In the genomic region with DNA sequence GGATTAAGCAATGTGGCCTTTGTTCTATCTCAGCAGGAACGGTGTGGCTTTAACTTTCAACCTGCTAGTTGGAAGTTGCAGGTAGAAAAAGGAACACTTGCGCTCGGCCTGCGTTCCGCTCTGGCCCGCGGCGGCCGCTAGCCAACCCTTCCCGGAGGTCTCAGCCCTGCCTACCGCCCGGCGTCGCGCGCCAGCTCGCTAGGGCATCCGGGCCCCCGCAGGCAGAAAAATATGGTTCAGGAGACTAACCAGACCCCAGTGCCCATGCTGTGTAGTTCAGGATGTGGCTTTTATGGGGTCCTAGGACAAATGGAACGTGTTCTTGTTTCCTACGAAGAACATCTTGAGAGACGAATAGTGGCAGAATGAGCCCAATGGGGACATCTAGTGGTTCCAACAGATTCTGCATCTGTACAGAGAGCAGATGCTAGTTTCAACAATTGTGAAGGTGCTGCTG, we compare ENCODE assay signal across 8 mouse cellular contexts. TPM values are rescaled to one million over a fixed set of nuclear protein-coding genes. Genes with fewer than 3 reads are reported as not detected.
DNase-seq lines count a peak whose midpoint lies in the region; ATAC-seq and TF ChIP-seq lines count a peak whose summit lies in the region.

No protein-coding gene starts in this region.

- H3K4me3 ChIP-seq in thymus, adult 2 months (ENCODE audit: control insufficient read depth, insufficient read depth, low read length), result peak overlapping the region; percentile 29
- H3K4me3 ChIP-seq in limb, embryonic 11.5 days (ENCODE audit: low read depth, low read length), result peak overlapping the region; percentile 39
- peak overlapping the region; percentile 52 for H3K4me3 ChIP-seq in midbrain, embryonic 13.5 days (replicated peaks)

- no peak for TF ChIP-seq CTCF in thymus, adult 2 months (IDR thresholded peaks at IDR 0.05; ENCODE audit: borderline replicate concordance, control insufficient read depth, extremely low read depth, insufficient read depth, low read length, poor library complexity)

- ATAC-seq in limb, embryonic 11.5 days (ENCODE audit: insufficient number of reproducible peaks, low FRiP score, low TSS enrichment, low read depth), result peak; percentile 86
- ATAC-seq in midbrain, embryonic 13.5 days, result peak; percentile 95

- no peaks in the 10 kb centered on the region for H3K9me3 ChIP-seq in limb, embryonic 11.5 days (ENCODE audit: control insufficient read depth, low read length)
- no peaks in the 10 kb centered on the region for H3K9me3 ChIP-seq in midbrain, embryonic 13.5 days

- H3K27ac ChIP-seq in thymus, adult 2 months (ENCODE audit: control insufficient read depth, insufficient read depth, low read length), result no peak overlapping the region
- H3K27ac ChIP-seq in limb, embryonic 11.5 days (replicated peaks; ENCODE audit: low read depth, low read length), result no peak overlapping the region
- no peak overlapping the region for H3K27ac ChIP-seq in midbrain, embryonic 13.5 days

- H3K27me3 ChIP-seq in thymus, adult 2 months (ENCODE audit: control insufficient read depth, insufficient read depth, low read length), result no peaks in the 10 kb centered on the region
- H3K27me3 ChIP-seq in limb, embryonic 11.5 days (ENCODE audit: control insufficient read depth, insufficient read depth, low read length), result no peaks in the 10 kb centered on the region
- H3K27me3 ChIP-seq in midbrain, embryonic 13.5 days, result no peaks in the 10 kb centered on the region; the same call in 1 of the 2 replicates
- H3K27me3 ChIP-seq in splenic B cell, adult 2 months (ENCODE audit: control insufficient read depth, insufficient read depth, low read length, poor library complexity, severe bottlenecking), result no peaks in the 10 kb centered on the region; the same call in 1 of the 2 replicates

- H3K4me2 ChIP-seq in limb, embryonic 11.5 days (ENCODE audit: low read depth, severe bottlenecking), result peak overlapping the region; percentile 59
- peak overlapping the region; percentile 83 for H3K4me2 ChIP-seq in midbrain, embryonic 13.5 days (replicated peaks)

- peak; percentile 14 for DNase-seq in thymus, adult 2 months
- no peak for DNase-seq in thymus, adult 18-20 months
- peak; percentile 23 to 42 for DNase-seq in cerebellum, postnatal 4 days (ENCODE audit: low spot score in 2 of 2)
- peak; percentile 18 to 26 for DNase-seq in gastrocnemius, postnatal 4 days (ENCODE audit: low spot score in 2 of 2)
- DNase-seq in kidney, adult 8-10 months, result peak; percentile 32 to 34
- peak; percentile 81 for DNase-seq in limb, embryonic 11.5 days (ENCODE audit: low spot score)
- peak; percentile 60 for DNase-seq in splenic B cell, adult 2 months (ENCODE audit: low read depth, low spot score)

- no peaks in the 10 kb centered on the region for H3K4me1 ChIP-seq in thymus, adult 2 months (replicated peaks; ENCODE audit: control insufficient read depth, insufficient read depth, low read length)
- H3K4me1 ChIP-seq in limb, embryonic 11.5 days (ENCODE audit: control insufficient read depth, insufficient read depth, low read length), result no peaks in the 10 kb centered on the region
- H3K4me1 ChIP-seq in midbrain, embryonic 13.5 days (replicated peaks), result no peaks in the 10 kb centered on the region

- H3K36me3 ChIP-seq in thymus, adult 2 months (ENCODE audit: control insufficient read depth, insufficient read depth, low read length), result no peaks in the 10 kb centered on the region
- H3K36me3 ChIP-seq in limb, embryonic 11.5 days (ENCODE audit: control insufficient read depth, insufficient read depth, low read length), result no peaks in the 10 kb centered on the region
- H3K36me3 ChIP-seq in midbrain, embryonic 13.5 days, result no peaks in the 10 kb centered on the region
- no peaks in the 10 kb centered on the region for H3K36me3 ChIP-seq in splenic B cell, adult 2 months (ENCODE audit: control insufficient read depth, insufficient read depth, low read length, poor library complexity, severe bottlenecking)

- WGBS in thymus, adult 2 months, result 2% methylated on average over 22 of the region's 22 CpGs
- WGBS in limb, embryonic 11.5 days, result under 1% methylated on average over 22 of the region's 22 CpGs
- WGBS in midbrain, embryonic 13.5 days, result under 1% methylated on average over 22 of the region's 22 CpGs

- no peak for TF ChIP-seq POLR2A in thymus, adult 2 months (IDR thresholded peaks at IDR 0.05; ENCODE audit: control insufficient read depth, extremely low read depth, insufficient read depth, low read length, poor library complexity)

- peak overlapping the region; percentile 70 for H3K9ac ChIP-seq in limb, embryonic 11.5 days (ENCODE audit: low read length)
- H3K9ac ChIP-seq in midbrain, embryonic 13.5 days (replicated peaks), result peak overlapping the region; percentile 76

RNA-seq across cellular contexts. Expression of gene Gm281, which starts 12.6 kb away (rescaled TPM):
- 0.10 and 0.15 TPM in 2 replicates for polyA plus RNA-seq in thymus, adult 2 months (2012; rRNA removed)
- not detected for total RNA-seq in gastrocnemius, postnatal 4 days (2021)
- 0.06 TPM in 1 of 2 replicates, not detected in the other for polyA plus RNA-seq in limb, embryonic 11.5 days (2014; fragmentation: Nextera tagmentation; extraction: Ambion mirVana)
- polyA plus RNA-seq in midbrain, embryonic 13.5 days (2015; fragmentation: Nextera tagmentation; extraction: Ambion mirVana), result not detected in 2 replicates

RNA-seq across cellular contexts. Expression of gene Atxn7, which starts 59.6 kb away (rescaled TPM):
- polyA plus RNA-seq in thymus, adult 2 months (2012; rRNA removed), result 51.1 and 55.1 TPM in 2 replicates
- total RNA-seq in gastrocnemius, postnatal 4 days (2021), result 10 to 100 TPM; 14.8 to 21.3 TPM
- polyA plus RNA-seq in limb, embryonic 11.5 days (2014; fragmentation: Nextera tagmentation; extraction: Ambion mirVana), result 4.6 and 4.7 TPM in 2 replicates
- 3.4 and 3.8 TPM in 2 replicates for polyA plus RNA-seq in midbrain, embryonic 13.5 days (2015; fragmentation: Nextera tagmentation; extraction: Ambion mirVana)

Comparison
In these comparisons a context has a peak if more than half of its experiments do, and no peak if none do; other contexts are left out.
1. DNase-seq: peak in thymus, adult 2 months (single experiment), cerebellum, postnatal 4 days (2 of 2), gastrocnemius, postnatal 4 days (2 of 2), kidney, adult 8-10 months (2 of 2), limb, embryonic 11.5 days (single experiment) and splenic B cell, adult 2 months (single experiment); none in thymus, adult 18-20 months (0 of 2).
2. Peak in every context shown above with its lines, with median percentiles within 50 percentile points of each other: H3K4me3 ChIP-seq.